Mouse (Mus musculus) embryonic facial prominence, embryonic 13.5 days (tissue): ENCODE measurements around the gene Mybbp1a. TPM values are rescaled to one million over a fixed set of nuclear protein-coding genes. Genes with fewer than 3 reads are reported as not detected.

Experiments used
- ATAC-seq: fragments of 200-750 bp; cut with Nextera tagmentation; 2 replicates; pipeline ENCODE4 v1.8.0; 2017; ENCODE audit warnings: low read depth; ENCODE audit not compliant: insufficient number of reproducible peaks, insufficient read depth, low FRiP score, low TSS enrichment
- H3K27ac ChIP-seq: fragments of 300-500 bp; sonication (generic); 2 replicates; pipeline ENCODE4 v1.5.1; 2015; ENCODE audit warnings: moderate library complexity, mild to moderate bottlenecking, inconsistent platforms
- H3K27me3 ChIP-seq: fragments of 300-500 bp; sonication (generic); 2 replicates; pipeline ENCODE4 v1.6.1; 2015; ENCODE audit warnings: mild to moderate bottlenecking, inconsistent platforms
- H3K36me3 ChIP-seq: fragments of 300-500 bp; sonication (generic); 2 replicates; pipeline ENCODE4 v1.6.1; 2015; ENCODE audit warnings: mild to moderate bottlenecking, inconsistent platforms
- H3K4me1 ChIP-seq: fragments of 300-500 bp; sonication (generic); 2 replicates; pipeline ENCODE4 v1.6.1; 2015; ENCODE audit warnings: inconsistent platforms
- H3K4me2 ChIP-seq: fragments of 300-500 bp; sonication (generic); 2 replicates; pipeline ENCODE4 v1.6.1; 2015; ENCODE audit warnings: moderate library complexity, mild to moderate bottlenecking, inconsistent platforms
- H3K4me3 ChIP-seq: fragments of 300-500 bp; sonication (generic); 2 replicates; pipeline ENCODE4 v1.5.1; 2015; ENCODE audit warnings: mild to moderate bottlenecking, inconsistent platforms
- H3K9ac ChIP-seq: fragments of 300-500 bp; sonication (generic); 2 replicates; pipeline ENCODE4 v1.6.1; 2015; ENCODE audit warnings: mild to moderate bottlenecking, inconsistent platforms
- H3K9me3 ChIP-seq: fragments of 300-500 bp; sonication (generic); 2 replicates; pipeline ENCODE4 v1.6.1; 2016; ENCODE audit warnings: inconsistent platforms
- WGBS: fragments of 180-500 bp; shearing (Covaris S2); methylation state at CpG from one replicate; pipeline ENCODE4 v1.1.7; 2015; ENCODE audit warnings: mixed read lengths; 5-methylcytosine and 5-hydroxymethylcytosine counted together
- polyA plus RNA-seq: library from polyadenylated mRNA; unstranded; fragments of >200 nt; fragmentation: Nextera tagmentation; extraction: Ambion mirVana; gene quantifications from 2 replicates; pipeline ENCODE4 v1.2.1, GENCODE M21; 2015

Mybbp1a gene
- polyA plus RNA-seq, 1 experiment from 2014 or later = 174 TPM

DNA sequence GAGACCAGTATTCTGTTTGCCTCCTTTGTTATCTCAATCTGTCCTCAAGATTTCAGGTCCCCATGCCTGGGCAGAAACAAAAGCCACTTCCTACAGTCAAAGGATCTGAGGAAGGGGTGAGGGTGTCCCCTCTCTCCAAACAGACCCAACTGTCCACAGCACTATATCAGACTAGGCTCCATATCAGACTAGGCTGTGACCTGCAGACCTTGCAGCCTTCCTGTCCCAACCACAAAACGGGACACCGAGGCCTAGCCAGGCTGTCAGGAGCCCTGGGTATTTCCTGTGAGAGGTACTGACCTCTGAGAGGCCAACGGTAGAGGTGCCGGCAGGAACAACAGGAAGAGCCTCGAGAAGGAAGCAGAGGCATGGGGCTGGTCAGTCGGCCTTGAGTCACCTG lies 43.4 kb downstream of the Mybbp1a start:
- WGBS = 43% methylated on average over 6 of the region's 6 CpGs
- Histone ChIP-seq H3K4me1 (peaks cover 21% of the 10 kb centered on the region), H3K27me3 (peaks cover 37% of the 10 kb centered on the region), H3K9ac (no peak overlapping the region), H3K4me3 (no peak overlapping the region), H3K4me2 (no peak overlapping the region), H3K36me3 (no peaks in the 10 kb centered on the region), H3K27ac (no peak overlapping the region), H3K9me3 (no peaks in the 10 kb centered on the region)
- no peak for ATAC-seq

DNA sequence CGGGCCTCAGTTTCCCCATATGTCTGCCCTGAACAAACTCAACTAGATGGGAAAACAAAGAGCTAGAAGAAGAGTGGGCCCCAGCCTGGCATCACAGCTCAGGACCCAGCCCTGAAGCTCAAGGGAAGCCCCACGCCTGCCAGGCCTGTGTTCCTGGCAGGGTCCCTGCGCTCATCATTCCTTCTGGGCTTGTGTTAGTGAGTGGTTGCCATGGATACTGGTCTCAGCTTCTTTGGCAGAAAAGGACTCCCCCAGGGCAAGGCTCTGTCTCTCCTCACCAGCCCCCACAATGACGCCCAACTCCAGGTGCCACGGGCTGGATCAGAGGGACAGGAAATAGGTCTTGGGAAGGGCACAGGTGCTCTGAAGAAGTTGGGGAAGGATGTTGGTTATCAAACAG lies 44.0 kb downstream of the Mybbp1a start:
- no peak overlapping the region for H3K4me2 ChIP-seq
- WGBS = 52% methylated on average over 5 of the region's 5 CpGs
- H3K27ac ChIP-seq = no peak overlapping the region

DNA sequence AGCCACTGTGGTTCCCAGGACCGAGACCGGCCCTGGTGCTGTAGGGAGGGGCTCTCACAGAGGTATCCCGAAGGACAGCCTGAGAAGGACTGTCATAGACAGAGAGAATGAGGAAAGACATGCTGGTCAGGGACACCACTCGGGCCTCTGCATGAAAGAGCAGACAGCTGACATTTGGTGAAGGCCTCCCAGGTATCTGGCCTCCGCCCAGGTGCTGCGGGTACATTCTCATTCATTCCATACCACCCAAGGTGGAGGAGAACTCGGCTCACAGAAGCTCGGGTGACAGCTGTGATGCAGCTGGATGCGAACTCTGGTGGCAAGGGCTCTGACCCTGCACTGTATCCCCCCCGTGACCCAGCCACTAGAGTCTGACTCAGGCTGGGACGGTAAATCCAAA lies 44.8 kb downstream of the Mybbp1a start:
- ATAC-seq = no peak
- Histone ChIP-seq H3K9me3 (no peaks in the 10 kb centered on the region), H3K36me3 (no peaks in the 10 kb centered on the region), H3K27me3 (peaks cover 51% of the 10 kb centered on the region), H3K4me3 (no peak overlapping the region), H3K4me1 (peaks cover 25% of the 10 kb centered on the region), H3K9ac (no peak overlapping the region), H3K27ac (no peak overlapping the region), H3K4me2 (no peak overlapping the region)
- WGBS = 62% methylated on average over 11 of the region's 11 CpGs

More for the DNA sequence above, 44.0 kb downstream of the Mybbp1a start:
- Histone ChIP-seq H3K27me3 (peaks cover 43% of the 10 kb centered on the region), H3K9me3 (no peaks in the 10 kb centered on the region), H3K4me1 (peaks cover 25% of the 10 kb centered on the region), H3K9ac (no peak overlapping the region), H3K36me3 (no peaks in the 10 kb centered on the region), H3K4me3 (no peak overlapping the region)
- ATAC-seq = no peak

DNA sequence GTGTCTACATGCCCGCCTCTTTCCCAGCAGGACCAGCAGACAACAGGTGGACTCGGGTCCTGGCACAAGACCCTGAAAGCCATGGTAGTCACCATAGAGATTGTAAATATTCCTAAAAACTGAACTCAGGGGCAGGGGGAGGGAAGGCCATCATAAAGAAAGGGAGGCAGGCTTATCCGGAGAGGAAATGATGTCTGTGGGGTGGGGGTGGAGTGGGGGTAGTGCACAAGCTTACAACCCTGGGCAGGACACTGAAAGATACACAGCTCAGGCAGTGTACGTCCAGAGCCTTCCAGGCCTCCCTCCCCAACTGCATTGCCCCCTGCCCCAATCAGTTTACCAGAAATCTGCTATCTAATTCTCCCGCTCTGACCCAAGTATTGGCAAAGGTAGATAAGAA lies 46.0 kb downstream of the Mybbp1a start:
- H3K36me3 ChIP-seq = no peaks in the 10 kb centered on the region
- peaks cover 16% of the 10 kb centered on the region for H3K4me1 ChIP-seq
- H3K27ac ChIP-seq = no peak overlapping the region
- no peaks in the 10 kb centered on the region for H3K9me3 ChIP-seq
- peaks cover 60% of the 10 kb centered on the region for H3K27me3 ChIP-seq
- ATAC-seq = no peak
- WGBS = 68% methylated on average over 5 of the region's 5 CpGs
- no peak overlapping the region for H3K4me3 ChIP-seq
- H3K9ac ChIP-seq = no peak overlapping the region
- 0 out of 2 replicates have a peak overlapping the region, but pooled peaks have one; percentile 96 for H3K4me2 ChIP-seq

GRCm38 (mm10) chr11:72487739-72488138 lies 46.6 kb downstream of the Mybbp1a start:
- WGBS = 87% methylated on average over 2 of the region's 2 CpGs
- ATAC-seq = no peak
- H3K4me1 ChIP-seq = peaks cover 16% of the 10 kb centered on the region
- no peak overlapping the region for H3K9ac ChIP-seq
- no peak overlapping the region for H3K4me3 ChIP-seq
- H3K36me3 ChIP-seq = no peaks in the 10 kb centered on the region
- no peak overlapping the region for H3K27ac ChIP-seq
- peak overlapping the region; percentile 96 for H3K4me2 ChIP-seq
- H3K9me3 ChIP-seq = no peaks in the 10 kb centered on the region
- peaks cover 65% of the 10 kb centered on the region for H3K27me3 ChIP-seq

GRCm38 (mm10) chr11:72488753-72489271 lies 47.7 kb downstream of the Mybbp1a start:
- H3K9me3 ChIP-seq = no peaks in the 10 kb centered on the region
- peak overlapping the region; percentile 96 for H3K4me2 ChIP-seq
- H3K27me3 ChIP-seq = peaks cover 67% of the 10 kb centered on the region
- H3K4me1 ChIP-seq = peaks cover 16% of the 10 kb centered on the region
- H3K27ac ChIP-seq = 0 out of 2 replicates have a peak overlapping the region, but pooled peaks have one; percentile 11
- H3K4me3 ChIP-seq = peak overlapping the region; percentile 61
- ATAC-seq = no peak
- peak overlapping the region; percentile 70 for H3K9ac ChIP-seq
- no peaks in the 10 kb centered on the region for H3K36me3 ChIP-seq
- 1% methylated on average over 38 of the region's 38 CpGs for WGBS

- no peaks in the 10 kb centered on the region for H3K9me3 ChIP-seq
- H3K4me1 ChIP-seq = peaks cover 16% of the 10 kb centered on the region
- H3K9ac ChIP-seq = peak overlapping the region; percentile 70
- H3K4me2 ChIP-seq = peak overlapping the region; percentile 96
- no peaks in the 10 kb centered on the region for H3K36me3 ChIP-seq
- H3K27ac ChIP-seq = 0 out of 2 replicates have a peak overlapping the region, but pooled peaks have one; percentile 11
- H3K4me3 ChIP-seq = peak overlapping the region; percentile 61
- WGBS = under 1% methylated on average over 39 of the region's 42 CpGs
- no peak for ATAC-seq
- H3K27me3 ChIP-seq = peaks cover 67% of the 10 kb centered on the region
Observed at GRCm38 (mm10) chr11:72489397-72489796, 48.2 kb downstream of the Mybbp1a start.

DNA sequence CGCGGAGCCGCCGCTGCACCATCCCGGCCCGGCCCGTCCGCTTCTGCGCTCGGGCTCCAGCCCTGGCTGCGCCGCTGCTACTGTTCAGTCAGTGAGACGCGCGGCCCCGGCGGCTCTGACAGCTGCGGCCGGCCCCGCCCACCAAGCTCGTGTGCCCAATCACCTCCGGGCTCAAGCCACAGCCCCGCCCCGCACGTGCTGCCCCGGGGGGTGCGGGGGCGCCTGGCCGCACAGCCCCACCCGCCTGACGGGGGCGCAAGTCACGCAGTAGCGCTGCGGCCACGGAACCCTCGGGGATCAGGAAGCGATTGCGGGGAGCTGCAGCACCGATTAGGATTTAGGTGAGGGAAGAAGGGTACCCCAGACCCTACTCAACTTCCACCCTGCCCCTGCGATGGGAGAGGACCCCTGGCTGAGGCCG lies 48.7 kb downstream of the Mybbp1a start, which contains the start of gene Spns2:
Gene Spns2 (minus strand): TSS at position 24 of the 421 bp plus-strand sequence.
- Histone ChIP-seq H3K27me3 (peaks cover 67% of the 10 kb centered on the region), H3K27ac (0 out of 2 replicates have a peak within 1 kb of the TSS, but pooled peaks have one; percentile 11), H3K9me3 (no peaks in the 10 kb centered on the region), H3K36me3 (no peaks in the 10 kb centered on the region), H3K4me3 (peak within 1 kb of the TSS; percentile 61), H3K4me2 (peak within 1 kb of the TSS; percentile 96), H3K9ac (peak within 1 kb of the TSS; percentile 70), H3K4me1 (peaks cover 16% of the 10 kb centered on the region)
- WGBS = under 1% methylated on average over 42 of the region's 42 CpGs
- peak; percentile 79 for ATAC-seq

DNA sequence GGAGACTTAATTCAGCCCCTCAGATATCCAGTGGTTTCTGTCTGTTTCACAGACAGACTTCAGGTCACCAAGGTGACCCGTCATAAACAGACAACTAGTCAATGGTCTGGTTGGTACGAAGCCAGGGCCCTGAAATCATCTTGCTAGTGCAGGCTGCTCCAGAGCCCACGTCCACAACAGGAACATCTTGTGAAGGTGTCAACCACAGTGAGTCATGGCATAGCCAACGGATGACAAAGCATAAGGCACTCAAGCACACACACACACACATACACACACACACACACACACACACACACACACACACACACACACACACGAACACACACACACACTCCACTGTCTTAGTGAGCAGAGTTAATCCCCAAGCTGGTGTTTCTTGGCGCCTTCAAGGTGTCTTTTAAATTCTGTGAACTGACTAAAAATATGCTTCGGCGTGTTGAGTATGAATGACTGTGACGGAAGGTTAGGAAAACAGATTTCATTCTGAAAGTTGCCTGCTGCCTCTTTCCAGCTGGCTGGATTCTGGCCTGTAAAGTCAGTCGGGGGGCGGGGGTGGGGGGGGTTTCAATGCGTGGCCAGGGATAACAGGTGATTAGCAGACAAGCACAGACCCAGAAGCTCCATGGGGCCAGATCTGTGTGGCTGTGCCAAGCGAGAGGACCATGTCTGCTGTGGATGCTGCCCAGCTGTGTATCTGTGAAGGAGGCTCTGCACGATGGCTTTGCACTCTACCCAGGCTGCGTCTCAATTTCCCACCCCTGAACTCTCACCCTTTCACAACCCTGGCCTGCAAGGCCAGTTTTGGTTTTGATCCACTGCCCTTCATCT lies 50.2 kb downstream of the Mybbp1a start:
- ATAC-seq = no peak
- Histone ChIP-seq H3K36me3 (no peaks in the 10 kb centered on the region), H3K27ac (no peak overlapping the region), H3K27me3 (peaks cover 62% of the 10 kb centered on the region), H3K9me3 (no peaks in the 10 kb centered on the region), H3K4me1 (peaks cover 16% of the 10 kb centered on the region), H3K4me2 (no peak overlapping the region), H3K4me3 (no peak overlapping the region), H3K9ac (no peak overlapping the region)
- 71% methylated on average over 15 of the region's 15 CpGs for WGBS

- Histone ChIP-seq H3K4me3 (no peak overlapping the region), H3K27me3 (peaks cover 33% of the 10 kb centered on the region), H3K9me3 (no peaks in the 10 kb centered on the region), H3K27ac (no peak overlapping the region), H3K4me1 (peaks cover 5% of the 10 kb centered on the region), H3K4me2 (no peak overlapping the region), H3K36me3 (no peaks in the 10 kb centered on the region), H3K9ac (no peak overlapping the region)
- WGBS = 51% methylated on average over 8 of the region's 8 CpGs
- ATAC-seq = no peak
Observed at GRCm38 (mm10) chr11:72494046-72494988, 53.2 kb downstream of the Mybbp1a start.

DNA sequence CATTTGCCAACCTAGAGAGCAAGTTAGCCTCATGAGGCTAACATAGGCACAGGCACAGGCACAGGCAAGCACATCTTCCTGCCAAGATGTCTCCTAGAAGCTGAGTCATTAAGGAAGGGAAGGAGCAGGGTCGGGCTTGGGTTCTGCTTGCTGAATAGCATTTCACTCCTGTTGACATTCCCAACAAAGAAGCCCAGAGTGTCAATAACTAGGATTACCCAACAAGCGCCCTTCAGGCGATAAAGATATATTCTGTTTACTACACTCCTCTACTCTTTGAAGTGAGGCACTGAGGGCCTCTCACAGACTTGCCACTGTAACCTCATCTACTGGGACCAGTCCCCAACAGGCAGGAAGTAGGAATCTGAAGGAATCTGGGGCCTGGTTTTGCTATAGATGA lies 54.9 kb downstream of the Mybbp1a start:
- no peaks in the 10 kb centered on the region for H3K36me3 ChIP-seq

More for the DNA sequence above, 54.9 kb downstream of the Mybbp1a start:
- no peaks in the 10 kb centered on the region for H3K9me3 ChIP-seq
- ATAC-seq = no peak
- H3K4me2 ChIP-seq = no peak overlapping the region
- no peak overlapping the region for H3K27ac ChIP-seq
- WGBS = 64% methylated on average over 3 of the region's 3 CpGs
- no peak overlapping the region for H3K9ac ChIP-seq
- peaks cover 19% of the 10 kb centered on the region; the same call in 1 of the 2 replicates for H3K27me3 ChIP-seq
- peaks cover 3% of the 10 kb centered on the region for H3K4me1 ChIP-seq
- H3K4me3 ChIP-seq = no peak overlapping the region
